Mouse (Mus musculus) testis, adult 2 months (tissue): ENCODE measurements around the gene Tpst2. TPM values are rescaled to one million over a fixed set of nuclear protein-coding genes. Genes with fewer than 3 reads are reported as not detected.

Experiments
- H3K27ac ChIP-seq: fragments of 200-500 bp; 2 replicates; pipeline ENCODE4 v1.5.1; 2012; ENCODE audit warnings: low read depth, low read length; ENCODE audit not compliant: control insufficient read depth, insufficient read depth
- H3K27me3 ChIP-seq: fragments of 200-500 bp; 2 replicates; pipeline ENCODE4 v1.6.1; 2012; ENCODE audit warnings: mild to moderate bottlenecking, low read length, moderate library complexity; ENCODE audit not compliant: control insufficient read depth, insufficient read depth
- H3K36me3 ChIP-seq: fragments of 200-500 bp; 2 replicates; pipeline ENCODE4 v1.6.1; 2012; ENCODE audit warnings: mild to moderate bottlenecking, low read length; ENCODE audit not compliant: control insufficient read depth, insufficient read depth
- H3K4me1 ChIP-seq: fragments of 200-500 bp; 2 replicates; pipeline ENCODE4 v1.6.1; 2012; ENCODE audit warnings: low read length; ENCODE audit not compliant: control insufficient read depth, insufficient read depth
- H3K4me3 ChIP-seq: fragments of 200-500 bp; 2 replicates; pipeline ENCODE4 v1.5.1; 2012; ENCODE audit warnings: low read depth, mild to moderate bottlenecking, low read length, moderate library complexity, mixed read lengths; ENCODE audit not compliant: control insufficient read depth
- CTCF ChIP-seq: fragments of 200-500 bp; IDR thresholded peaks from 2 replicates; pipeline ENCODE4 v1.5.1; 2012; ENCODE audit warnings: low read depth, mild to moderate bottlenecking, inconsistent platforms, low read length, moderate library complexity; ENCODE audit not compliant: control insufficient read depth, insufficient read depth, insufficient replicate concordance
- POLR2A ChIP-seq: fragments of 200-500 bp; IDR thresholded peaks from 2 replicates; pipeline ENCODE4 v1.6.1; 2012; ENCODE audit warnings: low read depth, mild to moderate bottlenecking, inconsistent platforms, low read length, moderate library complexity; ENCODE audit not compliant: control insufficient read depth
- polyA plus RNA-seq: library from polyadenylated mRNA; depleted of rRNA; stranded (reverse); fragments of >200 nt; gene quantifications from 2 replicates; pipeline ENCODE4 v1.2.3, GENCODE M21; 2012

Gene Tpst2
- polyA plus RNA-seq, 1 experiment = 6.6 TPM

GRCm38 (mm10) chr5:112343205-112343595 is 66.7 kb downstream of the Tpst2 start:
- Histone ChIP-seq H3K4me1 (peaks cover 9% of the 10 kb centered on the region), H3K4me3 (peak overlapping the region; percentile 97), H3K27ac (no peak overlapping the region; the same call in 1 of the 2 replicates), H3K27me3 (no peaks in the 10 kb centered on the region), H3K36me3 (no peaks in the 10 kb centered on the region; the same call in 1 of the 2 replicates)
- TF ChIP-seq POLR2A (no peak), CTCF (no peak)

GRCm38 (mm10) chr5:112344092-112344960 is 67.8 kb downstream of the Tpst2 start:
- TF ChIP-seq CTCF = no peak
- TF ChIP-seq POLR2A = no peak
- peaks cover 9% of the 10 kb centered on the region for H3K4me1 ChIP-seq
- H3K36me3 ChIP-seq = no peaks in the 10 kb centered on the region
- H3K27me3 ChIP-seq = no peaks in the 10 kb centered on the region
- H3K27ac ChIP-seq = no peak overlapping the region
- H3K4me3 ChIP-seq = no peak overlapping the region

DNA sequence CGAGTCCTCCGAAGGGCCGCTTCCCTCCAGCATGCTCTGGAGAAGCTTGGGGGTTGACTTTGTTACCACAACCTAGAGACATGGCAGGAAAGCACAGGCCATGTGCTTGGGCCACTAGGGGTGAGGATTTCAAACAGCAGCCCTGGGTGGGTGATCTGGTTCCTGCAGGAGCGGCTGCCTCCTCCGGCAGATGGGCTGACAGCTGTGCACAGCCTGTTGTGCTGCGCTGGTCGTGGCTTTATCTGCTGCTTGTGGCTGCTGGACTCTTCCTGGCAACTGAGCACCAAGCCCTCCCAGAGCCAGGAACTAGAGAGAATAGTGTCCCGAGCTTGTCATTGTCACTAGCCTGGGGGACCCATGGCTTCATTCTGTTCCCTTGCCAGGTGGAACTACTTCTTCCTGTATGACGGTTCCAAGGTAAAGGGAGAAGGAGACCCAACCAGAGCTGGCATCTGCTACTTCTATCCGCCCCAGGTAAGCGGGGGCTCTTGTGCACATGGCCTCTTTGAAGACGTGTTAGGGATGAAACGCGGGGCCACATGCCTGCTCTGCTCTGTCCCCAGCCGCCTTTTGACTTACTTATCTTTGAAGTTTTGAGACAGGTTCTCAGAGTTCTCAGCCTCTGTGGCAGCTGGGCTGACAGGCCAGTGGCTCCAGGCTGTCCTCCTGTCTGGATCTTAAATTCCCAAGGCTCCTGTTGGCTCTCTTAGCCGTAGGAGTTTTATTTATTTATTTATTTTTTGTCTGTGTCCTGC is 69.9 kb downstream of the Tpst2 start:
- no peak for TF ChIP-seq POLR2A
- no peak for TF ChIP-seq CTCF
- no peaks in the 10 kb centered on the region for H3K36me3 ChIP-seq
- no peak overlapping the region for H3K27ac ChIP-seq
- H3K27me3 ChIP-seq = no peaks in the 10 kb centered on the region
- H3K4me1 ChIP-seq = peaks cover 9% of the 10 kb centered on the region
- no peak overlapping the region for H3K4me3 ChIP-seq

GRCm38 (mm10) chr5:112349169-112349568 is 72.7 kb downstream of the Tpst2 start:
- Histone ChIP-seq H3K27me3 (no peaks in the 10 kb centered on the region), H3K36me3 (no peaks in the 10 kb centered on the region), H3K4me3 (no peak overlapping the region), H3K27ac (no peak overlapping the region), H3K4me1 (no peaks in the 10 kb centered on the region)
- TF ChIP-seq CTCF = no peak
- no peak for TF ChIP-seq POLR2A

DNA sequence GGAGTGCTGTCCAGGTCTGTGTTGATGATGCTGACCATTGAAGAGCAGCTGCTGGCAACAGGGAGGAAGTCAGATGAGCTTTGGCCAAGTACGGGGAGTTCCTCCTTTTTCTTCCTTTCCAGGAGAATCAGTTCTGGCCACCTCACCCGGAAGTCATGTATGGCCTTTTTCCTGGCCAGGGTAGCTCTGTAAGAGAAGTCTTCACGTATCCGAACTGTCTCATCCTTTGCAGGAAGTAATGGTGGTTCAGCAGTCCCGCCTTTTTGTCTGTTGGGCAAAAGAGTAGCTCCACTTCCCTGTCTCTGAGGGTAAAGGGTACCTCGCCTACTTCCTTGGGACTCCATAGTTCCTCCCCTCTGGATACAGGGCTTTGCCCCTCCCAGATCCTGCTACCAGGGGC is 79.0 kb downstream of the Tpst2 start:
- no peak for TF ChIP-seq CTCF
- TF ChIP-seq POLR2A = no peak
- Histone ChIP-seq H3K27ac (peak overlapping the region; percentile 29; the same call in 1 of the 2 replicates), H3K4me3 (peak overlapping the region; percentile 82), H3K27me3 (no peaks in the 10 kb centered on the region), H3K36me3 (no peaks in the 10 kb centered on the region), H3K4me1 (peaks cover 9% of the 10 kb centered on the region)

DNA sequence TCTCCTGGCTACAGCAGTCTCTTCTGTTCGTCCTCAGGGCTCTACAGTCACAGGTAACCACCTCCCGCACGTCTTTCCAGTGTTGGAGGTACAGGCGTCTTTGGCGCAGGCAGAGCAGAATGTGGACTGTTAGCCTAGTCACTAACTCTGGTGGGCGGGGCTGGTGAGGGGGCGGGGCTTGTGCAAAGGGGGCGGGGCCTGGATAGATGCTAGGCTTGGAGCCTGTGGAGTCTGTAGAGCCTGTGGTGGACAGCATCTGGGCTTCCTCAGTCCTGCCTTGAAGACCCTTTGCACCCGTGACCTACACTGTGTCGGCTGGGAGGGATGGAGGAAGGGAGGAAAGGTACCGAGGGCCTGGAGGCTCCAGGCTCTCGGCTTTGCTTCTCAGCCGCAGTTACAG is 79.4 kb downstream of the Tpst2 start, which contains the start of gene Gm6583:
Gm6583 (minus strand) TSS at position 124 of the 400 bp plus-strand sequence.
- TF ChIP-seq POLR2A (no peak; the same call in 1 of the 2 replicates), CTCF (no peak)
- Histone ChIP-seq H3K36me3 (no peaks in the 10 kb centered on the region), H3K4me3 (peak within 1 kb of the TSS; percentile 82), H3K4me1 (peaks cover 9% of the 10 kb centered on the region), H3K27ac (peak within 1 kb of the TSS; percentile 29; the same call in 1 of the 2 replicates), H3K27me3 (no peaks in the 10 kb centered on the region)

DNA sequence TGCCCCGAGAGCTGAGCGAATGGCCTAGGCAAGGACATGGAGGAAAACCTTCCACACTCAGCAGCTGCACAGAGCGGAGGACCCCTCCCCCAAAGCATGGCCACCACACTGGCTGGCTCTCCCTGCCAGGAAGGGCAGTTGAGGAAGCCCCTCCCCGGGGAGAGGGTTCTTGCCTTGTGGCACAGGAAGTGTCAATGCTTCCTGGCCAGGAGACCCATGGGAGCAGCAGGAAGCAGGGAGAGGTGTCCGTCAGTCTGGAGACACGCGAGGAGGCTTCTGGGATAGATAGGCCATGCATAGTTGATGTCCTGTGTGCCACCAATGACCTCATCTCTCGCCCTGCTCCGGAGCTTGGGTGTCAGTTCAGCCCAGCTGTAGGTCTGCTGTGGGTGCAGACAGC is 79.8 kb downstream of the Tpst2 start:
- Histone ChIP-seq H3K4me3 (peak overlapping the region; percentile 50), H3K27me3 (no peaks in the 10 kb centered on the region), H3K4me1 (peaks cover 9% of the 10 kb centered on the region), H3K36me3 (no peaks in the 10 kb centered on the region), H3K27ac (no peak overlapping the region)
- no peak for TF ChIP-seq POLR2A
- no peak for TF ChIP-seq CTCF
